In the genomic region with DNA sequence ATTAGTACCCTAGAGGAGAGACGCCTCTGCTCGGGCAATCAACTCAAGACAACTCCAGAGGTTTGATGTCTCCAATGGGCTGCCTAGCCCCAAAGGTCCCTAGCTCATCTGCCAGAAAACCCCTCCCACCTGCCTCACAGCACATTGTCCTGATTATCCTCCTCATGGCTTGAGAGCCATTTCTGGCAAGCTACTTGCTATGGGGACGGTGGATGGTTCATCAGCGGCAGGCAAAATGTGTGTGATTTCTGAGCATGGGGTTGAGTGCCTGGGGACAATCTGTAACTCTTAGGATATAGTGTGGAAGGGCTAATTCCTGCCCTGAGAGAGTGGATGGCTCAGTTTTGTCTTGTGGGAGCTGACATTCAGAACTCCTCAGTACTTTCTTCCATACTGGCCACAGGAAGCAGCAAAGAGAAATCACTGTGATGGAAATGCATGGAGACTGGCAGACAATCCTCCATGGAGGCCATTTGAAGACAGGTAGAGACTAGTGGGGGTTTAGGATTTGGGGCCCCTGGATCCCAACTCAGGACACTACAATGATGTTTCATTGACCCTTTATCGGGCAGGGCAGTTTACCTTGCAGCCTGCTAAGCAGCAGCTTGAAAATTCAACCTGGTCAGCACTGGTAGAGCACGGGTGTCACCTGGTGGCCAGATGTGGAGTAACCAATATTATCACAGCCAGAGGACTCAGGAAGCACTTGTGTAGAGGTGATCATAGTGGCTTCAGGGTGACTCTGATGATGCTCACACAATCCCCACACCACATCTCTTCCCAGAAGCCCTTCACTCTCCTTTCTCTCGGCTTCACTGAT, we compare ENCODE assay signal across 9 mouse cellular contexts.
DNase-seq lines count a peak whose midpoint lies in the region; ATAC-seq lines count a peak whose summit lies in the region.
"Had no signal": no experiment of that assay in that cellular context is flagged by ENCODE, and none has a peak within 500 bp of the region (broad histone marks: within the 10 kb centered on the region; RNA-seq: fewer than 3 reads in every experiment).

No protein-coding gene starts in this region.

- no peaks in the 10 kb centered on the region for H3K4me1 ChIP-seq in hindbrain, embryonic 16.5 days (ENCODE audit: control insufficient read depth, insufficient read depth, low read depth, low read length)
- H3K4me1 ChIP-seq: megakaryocyte, embryonic 14.5 days had no signal

- peak; percentile 62 for DNase-seq in ZHBTc4 (ENCODE audit: low read depth, low spot score)
- peak; percentile 34 for DNase-seq in cerebellum, adult 9-10 months
- DNase-seq in frontal cortex, postnatal 14 days (ENCODE audit: low spot score in 2 of 2) = peak; percentile 26 to 58
- peak; percentile 18 to 30 for DNase-seq in layer of hippocampus, postnatal 36 days
- DNase-seq in right cerebral cortex, postnatal 25 days = peak; percentile 48

- no peak overlapping the region for H3K4me3 ChIP-seq in hindbrain, embryonic 16.5 days (ENCODE audit: low read length)
- H3K4me3 ChIP-seq: megakaryocyte, embryonic 14.5 days had no signal

- WGBS in hindbrain, embryonic 16.5 days = 53% methylated on average over 7 of the region's 7 CpGs

- no peaks in the 10 kb centered on the region for H3K9me3 ChIP-seq in hindbrain, embryonic 16.5 days (ENCODE audit: control insufficient read depth, low read length)
- H3K9me3 ChIP-seq: megakaryocyte, embryonic 14.5 days had no signal

- H3K27me3 ChIP-seq in hindbrain, embryonic 16.5 days (replicated peaks; ENCODE audit: control insufficient read depth, insufficient read depth, low read length) = no peaks in the 10 kb centered on the region

- H3K4me2 ChIP-seq in hindbrain, embryonic 16.5 days (ENCODE audit: low read length) = no peak overlapping the region

- no peak overlapping the region for H3K27ac ChIP-seq in hindbrain, embryonic 16.5 days (ENCODE audit: low read depth, low read length)

- no peak overlapping the region for H3K9ac ChIP-seq in hindbrain, embryonic 16.5 days (ENCODE audit: low read depth, low read length)

- H3K36me3 ChIP-seq in hindbrain, embryonic 16.5 days (ENCODE audit: control insufficient read depth, insufficient read depth, low read length) = no peaks in the 10 kb centered on the region

- ATAC-seq in hindbrain, embryonic 16.5 days = peak; percentile 93
- ATAC-seq in megakaryocyte-erythroid progenitor cell, adult 5-6 weeks (replicated peaks; ENCODE audit: low FRiP score, low TSS enrichment, poor library complexity, severe bottlenecking) = peak; percentile 95
- ATAC-seq in erythroid progenitor cell, adult 5-6 weeks (replicated peaks; ENCODE audit: low FRiP score, poor library complexity, severe bottlenecking) = no peak
